Mouse (Mus musculus): Measurements from ENCODE around the gene Sart3. TPM values are rescaled to one million over a fixed set of nuclear protein-coding genes. Genes with fewer than 3 reads are reported as not detected.

The Sart3 gene
- total and polyA plus RNA-seq, 2 experiments from 2014 or later, result 11.9 to 15.8 TPM

DNA sequence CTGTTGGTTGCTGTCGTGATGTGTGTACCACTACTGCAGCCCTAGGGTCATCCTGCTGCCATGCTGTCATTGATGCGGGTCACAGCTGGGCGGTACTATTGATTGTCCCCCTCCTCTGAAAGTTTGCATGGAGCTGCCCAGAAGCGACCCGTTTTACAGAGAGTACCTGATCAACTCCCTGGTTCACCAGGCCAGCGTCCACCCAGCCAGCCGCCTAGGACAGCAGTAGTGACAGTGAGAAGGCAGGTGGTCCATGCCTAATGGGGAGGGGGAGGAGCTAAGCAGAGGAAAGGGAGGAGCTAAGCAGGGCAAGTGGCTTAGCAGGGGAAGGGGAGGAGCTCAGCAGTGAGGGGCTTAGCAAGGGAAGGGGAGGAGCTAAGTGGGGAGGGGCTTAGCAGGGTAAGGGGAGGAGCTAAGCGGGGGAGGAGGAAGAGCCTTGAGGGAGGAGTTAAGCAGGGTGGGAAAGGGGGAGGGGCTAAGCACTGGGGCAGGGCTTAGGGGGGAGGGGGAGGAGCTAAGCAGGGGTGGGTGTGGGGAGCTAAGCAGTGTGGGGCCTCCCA is 79.0 kb downstream of the Sart3 start:
- ATAC-seq (ENCODE audit: insufficient read depth, low read depth), result no peak

More for the DNA sequence above, 79.0 kb downstream of the Sart3 start:
- Histone ChIP-seq H3K4me1 (ENCODE audit: control insufficient read depth, insufficient read depth) (no peaks in the 10 kb centered on the region), H3K4me3 (ENCODE audit: low read depth, low read length) (no peak overlapping the region), H3K4me2 (ENCODE audit: low read depth, low read length) (no peak overlapping the region), H3K27ac (ENCODE audit: low read depth) (no peak overlapping the region), H3K36me3 (replicated peaks; ENCODE audit: control insufficient read depth, insufficient read depth, low read length) (no peaks in the 10 kb centered on the region), H3K27me3 (ENCODE audit: control insufficient read depth, insufficient read depth, low read length) (peaks cover 11% of the 10 kb centered on the region; the same call in 1 of the 2 replicates), H3K9ac (replicated peaks; ENCODE audit: low read depth, low read length) (no peak overlapping the region), H3K9me3 (replicated peaks; ENCODE audit: control insufficient read depth, low read length) (no peaks in the 10 kb centered on the region)
- no peak for TF ChIP-seq CTCF (IDR thresholded peaks at IDR 0.05; ENCODE audit: low read depth)
- TF ChIP-seq EP300 (IDR thresholded peaks at IDR 0.05; ENCODE audit: low read depth), result no peak
- 81% methylated on average over 8 of the region's 8 CpGs for WGBS
- DNase-seq (ENCODE audit: low spot score), result no peak

Other genes with a start within 250 kb of the Sart3 start
- gene Cmklr1, start 122.1 kb downstream of the Sart3 start, total RNA-seq (2014; rRNA removed; ENCODE audit: low replicate concordance), result 4.8 and 6.9 TPM in 2 replicates
- 2.0 and 2.9 TPM in 2 replicates for gene Cmklr1, start 122.1 kb downstream of the Sart3 start, polyA plus RNA-seq (2015; fragmentation: Nextera tagmentation; extraction: Ambion mirVana)
- not detected in 2 replicates for gene 1700069L16Rik, start 47.7 kb downstream of the Sart3 start, total RNA-seq (2014; rRNA removed; ENCODE audit: low replicate concordance)
- not detected in 2 replicates for gene 1700069L16Rik, start 47.7 kb downstream of the Sart3 start, polyA plus RNA-seq (2015; fragmentation: Nextera tagmentation; extraction: Ambion mirVana)
- 5.5 and 7.1 TPM in 2 replicates for gene Ficd, start 36.7 kb downstream of the Sart3 start, total RNA-seq (2014; rRNA removed; ENCODE audit: low replicate concordance)
- gene Ficd, start 36.7 kb downstream of the Sart3 start, polyA plus RNA-seq (2015; fragmentation: Nextera tagmentation; extraction: Ambion mirVana), result 4.1 and 5.3 TPM in 2 replicates
- gene Iscu, start 238 bp upstream of the Sart3 start, total RNA-seq (2014; rRNA removed; ENCODE audit: low replicate concordance), result 116 and 149 TPM in 2 replicates
- gene Iscu, start 238 bp upstream of the Sart3 start, polyA plus RNA-seq (2015; fragmentation: Nextera tagmentation; extraction: Ambion mirVana), result 210 and 215 TPM in 2 replicates
- 19.9 and 28.4 TPM in 2 replicates for gene Tmem119, start 28.0 kb upstream of the Sart3 start, total RNA-seq (2014; rRNA removed; ENCODE audit: low replicate concordance)
- 12.4 and 13.0 TPM in 2 replicates for gene Tmem119, start 28.0 kb upstream of the Sart3 start, polyA plus RNA-seq (2015; fragmentation: Nextera tagmentation; extraction: Ambion mirVana)
- 1.6 and 5.0 TPM in 2 replicates for gene Selplg, start 60.1 kb upstream of the Sart3 start, total RNA-seq (2014; rRNA removed; ENCODE audit: low replicate concordance)
- 1.2 and 1.7 TPM in 2 replicates for gene Selplg, start 60.1 kb upstream of the Sart3 start, polyA plus RNA-seq (2015; fragmentation: Nextera tagmentation; extraction: Ambion mirVana)
- 78.2 and 93.4 TPM in 2 replicates for gene Coro1c, start 136.2 kb upstream of the Sart3 start, total RNA-seq (2014; rRNA removed; ENCODE audit: low replicate concordance)
- 40.0 and 46.6 TPM in 2 replicates for gene Coro1c, start 136.2 kb upstream of the Sart3 start, polyA plus RNA-seq (2015; fragmentation: Nextera tagmentation; extraction: Ambion mirVana)
- 7.1 and 10.0 TPM in 2 replicates for gene Ssh1, start 221.4 kb upstream of the Sart3 start, total RNA-seq (2014; rRNA removed; ENCODE audit: low replicate concordance)
- 5.8 and 6.8 TPM in 2 replicates for gene Ssh1, start 221.4 kb upstream of the Sart3 start, polyA plus RNA-seq (2015; fragmentation: Nextera tagmentation; extraction: Ambion mirVana)
- not detected in 2 replicates for gene Dao, start 231.2 kb upstream of the Sart3 start, total RNA-seq (2014; rRNA removed; ENCODE audit: low replicate concordance)
- gene Dao, start 231.2 kb upstream of the Sart3 start, polyA plus RNA-seq (2015; fragmentation: Nextera tagmentation; extraction: Ambion mirVana), result not detected in 2 replicates

All from heart, postnatal 0 days (tissue).